Mouse (Mus musculus): ENCODE data around the gene Actg2.

DNA sequence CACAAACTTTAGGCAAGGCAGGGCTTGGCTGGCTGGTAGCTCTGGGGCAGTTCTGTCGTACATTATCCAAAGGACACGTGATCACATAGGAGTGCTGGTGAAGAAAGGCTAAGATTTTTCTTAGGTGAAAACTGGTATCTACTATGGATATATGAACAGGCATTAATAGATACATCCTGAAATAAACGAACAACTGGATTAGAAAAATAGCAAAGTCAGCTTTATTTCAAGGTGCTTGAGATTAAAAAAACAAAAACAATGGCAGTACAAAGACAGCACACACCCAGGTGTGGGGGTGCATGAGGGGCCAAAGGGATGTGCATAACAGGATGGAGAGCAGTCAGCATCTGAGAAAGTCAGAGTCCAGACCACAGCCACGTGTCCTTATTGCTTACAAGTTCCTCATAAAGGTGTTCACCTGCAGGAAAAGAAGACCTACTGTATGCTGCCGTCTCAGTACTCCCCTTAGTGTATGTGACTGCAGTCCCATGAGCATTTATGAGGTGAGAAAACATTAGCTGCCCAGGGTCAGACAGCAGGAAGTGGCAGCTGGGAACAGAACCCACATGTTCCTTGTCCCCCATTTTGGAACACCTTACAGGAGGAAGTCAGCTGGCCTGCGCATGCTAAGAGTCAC, 55.9 kb downstream of the Actg2 start:
- TF ChIP-seq GATA1 (IDR thresholded peaks at IDR 0.05; ENCODE audit: low read length) (no peak), TAL1 (IDR thresholded peaks at IDR 0.05; ENCODE audit: low read length) (no peak)
